Mouse (Mus musculus) limb, embryonic 12.5 days (tissue): ENCODE measurements around the gene Fam173a. TPM values are rescaled to one million over a fixed set of nuclear protein-coding genes. Genes with fewer than 3 reads are reported as not detected.
"Not testable (repeated sequence)": the region's sequence is repeated elsewhere in the genome, so short reads cannot be mapped to it uniquely, and the experiment has no call there.

Source experiments
- ATAC-seq: fragments of 200-750 bp; cut with Nextera tagmentation; 2 replicates; pipeline ENCODE4 v1.8.0; 2017; ENCODE audit warnings: low read depth, moderate TSS enrichment; ENCODE audit not compliant: insufficient number of reproducible peaks, insufficient read depth, low FRiP score, low TSS enrichment
- H3K27ac ChIP-seq: fragments of 300-500 bp; sonication (generic); 2 replicates; pipeline ENCODE4 v1.5.1; 2016; ENCODE audit warnings: mild to moderate bottlenecking, moderate library complexity
- H3K27me3 ChIP-seq: fragments of 300-500 bp; sonication (generic); 2 replicates; pipeline ENCODE4 v1.6.1; 2016; ENCODE audit warnings: mild to moderate bottlenecking, moderate library complexity
- H3K36me3 ChIP-seq: fragments of 300-500 bp; sonication (generic); 2 replicates; pipeline ENCODE4 v1.6.1; 2016; ENCODE audit warnings: mild to moderate bottlenecking, moderate library complexity
- H3K4me1 ChIP-seq: fragments of 300-500 bp; sonication (generic); replicated peaks from 2 replicates; pipeline ENCODE4 v1.6.1; 2016
- H3K4me2 ChIP-seq: fragments of 300-500 bp; sonication (generic); 2 replicates; pipeline ENCODE4 v1.6.1; 2016; ENCODE audit warnings: mild to moderate bottlenecking, moderate library complexity
- H3K4me3 ChIP-seq: fragments of 300-500 bp; sonication (generic); replicated peaks from 2 replicates; pipeline ENCODE4 v1.5.1; 2016; ENCODE audit warnings: mild to moderate bottlenecking
- H3K9ac ChIP-seq: fragments of 300-500 bp; sonication (generic); replicated peaks from 2 replicates; pipeline ENCODE4 v1.6.1; 2016; ENCODE audit warnings: mild to moderate bottlenecking, moderate library complexity
- H3K9me3 ChIP-seq: fragments of 300-500 bp; sonication (generic); 2 replicates; pipeline ENCODE4 v1.6.1; 2016; ENCODE audit warnings: mild to moderate bottlenecking, moderate library complexity
- WGBS: fragments of 180-500 bp; shearing (Covaris S2); methylation state at CpG from one replicate; pipeline ENCODE4 v1.1.7; 2016; 5-methylcytosine and 5-hydroxymethylcytosine counted together
- microRNA-seq: library from miRNA; unstranded; fragments of <30 nt; microRNA quantifications from one replicate; pipeline ENCODE4, GENCODE M21; 2017
- polyA plus RNA-seq: library from polyadenylated mRNA; unstranded; fragments of >200 nt; fragmentation: Nextera tagmentation; extraction: Ambion mirVana; gene quantifications from 2 replicates; pipeline ENCODE4 v1.2.1, GENCODE M21; 2016

Gene Fam173a
- polyA plus RNA-seq, 1 experiment from 2014 or later: 68.3 TPM

- Histone ChIP-seq H3K4me1 (peaks cover 16% of the 10 kb centered on the region), H3K27ac (no peak overlapping the region), H3K36me3 (no peaks in the 10 kb centered on the region), H3K9me3 (no peaks in the 10 kb centered on the region), H3K27me3 (no peaks in the 10 kb centered on the region; the same call in 1 of the 2 replicates), H3K4me2 (no peak overlapping the region), H3K9ac (no peak overlapping the region), H3K4me3 (no peak overlapping the region)
- 42% methylated on average over 4 of the region's 4 CpGs for WGBS
- ATAC-seq: no peak
These were observed 36.9 kb downstream of the Fam173a start for GRCm38 (mm10) chr17:25755627-25756377.

DNA sequence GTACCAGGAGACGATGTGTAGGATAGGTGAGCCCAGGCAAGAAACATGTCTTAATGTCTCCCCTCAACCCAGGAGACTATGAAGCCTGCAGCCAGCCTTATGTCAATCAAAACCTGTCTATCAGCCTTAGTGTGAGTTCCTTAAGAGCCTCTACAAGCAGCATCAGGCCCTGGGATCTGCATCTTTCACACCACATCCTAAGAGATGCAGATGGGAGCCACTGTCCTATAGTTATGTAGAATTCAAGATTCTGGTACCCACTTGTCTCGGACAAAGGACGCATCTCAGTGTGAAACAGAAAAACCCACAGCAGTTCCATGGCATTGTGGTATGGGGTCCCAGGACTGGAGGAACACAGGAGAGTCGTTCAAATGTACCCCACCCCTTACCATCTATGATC lies 37.6 kb downstream of the Fam173a start:
- no peak overlapping the region for H3K4me3 ChIP-seq
- H3K4me2 ChIP-seq: no peak overlapping the region
- no peaks in the 10 kb centered on the region for H3K36me3 ChIP-seq
- H3K9me3 ChIP-seq: no peaks in the 10 kb centered on the region
- H3K27me3 ChIP-seq: no peaks in the 10 kb centered on the region; the same call in 1 of the 2 replicates
- ATAC-seq: no peak
- H3K27ac ChIP-seq: no peak overlapping the region
- H3K9ac ChIP-seq: no peak overlapping the region
- H3K4me1 ChIP-seq: peaks cover 16% of the 10 kb centered on the region
- 86% methylated on average over 4 of the region's 4 CpGs for WGBS

DNA sequence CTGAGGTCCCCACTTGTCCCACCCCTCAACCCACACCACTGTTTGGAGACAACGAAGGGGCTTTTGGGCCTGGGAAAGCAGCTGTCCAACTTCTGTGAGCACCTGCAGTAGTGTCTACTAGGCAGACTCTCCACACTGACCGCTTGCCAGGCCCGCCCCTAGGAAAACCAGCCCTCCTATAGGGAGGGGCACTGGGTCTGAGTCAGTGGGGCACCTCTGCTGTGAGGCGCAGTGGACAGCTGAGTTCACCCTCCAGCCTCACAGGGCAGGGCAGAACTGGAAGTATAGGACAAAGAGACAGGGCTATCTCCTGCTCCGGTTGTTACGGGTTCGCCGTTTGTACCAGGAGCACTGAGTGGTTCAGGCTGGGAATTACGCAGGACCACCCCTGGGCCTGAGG lies 38.5 kb downstream of the Fam173a start, which contains the start of gene Msln:
Msln (minus strand) TSS at position 138 of the 400 bp plus-strand sequence.
- 84% methylated on average over 9 of the region's 9 CpGs for WGBS
- H3K4me2 ChIP-seq: no peak within 1 kb of the TSS
- H3K36me3 ChIP-seq: no peaks in the 10 kb centered on the region
- 0 out of 2 replicates have a peak, but pooled peaks have one; percentile 9 for ATAC-seq
- H3K4me3 ChIP-seq: no peak within 1 kb of the TSS
- H3K27ac ChIP-seq: no peak within 1 kb of the TSS
- peaks cover 16% of the 10 kb centered on the region for H3K4me1 ChIP-seq
- no peaks in the 10 kb centered on the region for H3K9me3 ChIP-seq
- H3K9ac ChIP-seq: no peak within 1 kb of the TSS
- H3K27me3 ChIP-seq: no peaks in the 10 kb centered on the region; the same call in 1 of the 2 replicates

DNA sequence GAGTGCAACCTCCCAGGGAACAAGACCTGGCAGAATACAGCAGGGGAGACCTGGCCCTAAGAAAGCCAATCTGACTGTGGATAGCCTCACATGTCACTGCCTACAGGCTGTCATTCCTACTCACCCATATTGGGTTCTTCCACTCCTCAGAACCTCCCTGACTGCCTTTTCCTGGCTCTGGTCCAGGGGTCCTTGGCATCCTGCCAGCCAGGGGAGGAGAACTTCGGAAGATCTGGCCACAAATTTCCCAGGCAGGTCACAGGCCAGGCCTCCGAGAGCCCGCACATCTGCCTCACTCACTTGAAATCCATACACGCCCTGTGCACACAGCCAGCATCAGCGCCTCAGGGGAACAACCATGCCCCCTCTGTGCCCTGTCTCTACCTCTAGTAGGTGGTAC lies 41.3 kb downstream of the Fam173a start:
- H3K4me3 ChIP-seq: no peak overlapping the region
- H3K36me3 ChIP-seq: no peaks in the 10 kb centered on the region
- ATAC-seq: no peak
- H3K4me2 ChIP-seq: no peak overlapping the region
- H3K9me3 ChIP-seq: no peaks in the 10 kb centered on the region
- peaks cover 16% of the 10 kb centered on the region for H3K4me1 ChIP-seq
- 59% methylated on average over 5 of the region's 5 CpGs for WGBS
- H3K27me3 ChIP-seq: no peaks in the 10 kb centered on the region
- no peak overlapping the region for H3K27ac ChIP-seq
- peak overlapping the region; percentile 35; the same call in 1 of the 2 replicates for H3K9ac ChIP-seq

- H3K9me3 ChIP-seq: no peaks in the 10 kb centered on the region
- no peak overlapping the region for H3K27ac ChIP-seq
- no peak for ATAC-seq
- 78% methylated on average over 6 of the region's 6 CpGs for WGBS
- H3K4me1 ChIP-seq: peaks cover 6% of the 10 kb centered on the region; the same call in 1 of the 2 replicates
- no peaks in the 10 kb centered on the region for H3K36me3 ChIP-seq
- no peak overlapping the region for H3K9ac ChIP-seq
- no peak overlapping the region for H3K4me2 ChIP-seq
- no peaks in the 10 kb centered on the region for H3K27me3 ChIP-seq
- H3K4me3 ChIP-seq: no peak overlapping the region
These were observed 43.4 kb downstream of the Fam173a start for GRCm38 (mm10) chr17:25749314-25749713.

- no peak overlapping the region for H3K4me2 ChIP-seq
- WGBS: 91% methylated on average over 4 of the region's 4 CpGs
- no peak for ATAC-seq
- no peaks in the 10 kb centered on the region for H3K9me3 ChIP-seq
- H3K9ac ChIP-seq: no peak overlapping the region
- no peak overlapping the region for H3K27ac ChIP-seq
- peaks cover 6% of the 10 kb centered on the region; the same call in 1 of the 2 replicates for H3K4me1 ChIP-seq
- H3K4me3 ChIP-seq: no peak overlapping the region
- no peaks in the 10 kb centered on the region for H3K36me3 ChIP-seq
- H3K27me3 ChIP-seq: no peaks in the 10 kb centered on the region
These were observed 44.5 kb downstream of the Fam173a start for GRCm38 (mm10) chr17:25748238-25748637.

- Histone ChIP-seq H3K9ac (no peak overlapping the region), H3K36me3 (no peaks in the 10 kb centered on the region), H3K4me1 (no peaks in the 10 kb centered on the region), H3K9me3 (no peaks in the 10 kb centered on the region), H3K4me3 (no peak overlapping the region), H3K4me2 (no peak overlapping the region), H3K27ac (no peak overlapping the region), H3K27me3 (0 out of 2 replicates have a peak, but pooled peaks cover 9% of the 10 kb centered on the region)
- 78% methylated on average over 10 of the region's 10 CpGs for WGBS
- no peak for ATAC-seq
These were observed 48.4 kb downstream of the Fam173a start for GRCm38 (mm10) chr17:25744311-25744710.

DNA sequence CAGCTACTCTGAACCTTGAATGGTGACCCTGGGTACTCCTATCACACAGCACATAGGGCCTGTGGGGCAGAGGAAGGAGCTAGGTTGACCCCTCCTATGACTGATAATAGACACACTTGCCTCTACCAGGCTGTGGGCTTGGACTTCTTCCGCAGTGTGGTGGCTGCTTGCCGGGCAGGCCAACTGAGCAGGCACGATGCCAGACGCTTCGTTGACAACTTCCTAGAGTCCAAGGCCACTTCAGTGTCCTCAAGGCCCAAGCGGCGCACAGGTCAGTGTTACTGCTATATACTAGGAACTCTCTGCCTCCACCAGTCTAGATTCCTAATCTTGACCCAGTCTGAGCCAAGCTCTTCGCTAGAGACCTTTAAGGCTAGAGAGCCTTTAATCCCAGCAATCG lies 48.9 kb downstream of the Fam173a start:
- no peaks in the 10 kb centered on the region for H3K4me1 ChIP-seq
- no peaks in the 10 kb centered on the region for H3K36me3 ChIP-seq
- 91% methylated on average over 9 of the region's 9 CpGs for WGBS
- no peak overlapping the region for H3K9ac ChIP-seq
- H3K9me3 ChIP-seq: no peaks in the 10 kb centered on the region
- H3K27me3 ChIP-seq: 0 out of 2 replicates have a peak, but pooled peaks cover 9% of the 10 kb centered on the region
- H3K27ac ChIP-seq: no peak overlapping the region
- ATAC-seq: no peak
- no peak overlapping the region for H3K4me2 ChIP-seq
- no peak overlapping the region for H3K4me3 ChIP-seq

- H3K4me2 ChIP-seq, H3K27ac ChIP-seq, H3K36me3 ChIP-seq, H3K4me3 ChIP-seq, H3K27me3 ChIP-seq, H3K4me1 ChIP-seq, ATAC-seq, H3K9me3 ChIP-seq, H3K9ac ChIP-seq: not testable (repeated sequence)
- WGBS: 75% methylated on average over 12 of the region's 12 CpGs
These were observed 51.2 kb downstream of the Fam173a start for GRCm38 (mm10) chr17:25741471-25741870.

Small RNA genes lying within 50 kb of the gene (microRNA-seq; reads per million reads assigned to microRNA genes)
- gene Gm25083 (not detected), gene Mir3082 (1.4 reads per million), gene Mir6966 (not detected)

Other genes starting within 250 kb of the Fam173a start
- 10.1 and 11.1 TPM in 2 replicates for gene Sox8, start 222.2 kb downstream of the Fam173a start, polyA plus RNA-seq
- 27.9 and 28.9 TPM in 2 replicates for gene Lmf1, start 213.8 kb downstream of the Fam173a start, polyA plus RNA-seq
- gene Gng13, start 75.7 kb downstream of the Fam173a start, polyA plus RNA-seq: 0.74 and 1.3 TPM in 2 replicates
- gene Chtf18, start 65.5 kb downstream of the Fam173a start, polyA plus RNA-seq: 48.3 and 49.5 TPM in 2 replicates
- 21.6 and 22.4 TPM in 2 replicates for gene Rpusd1, start 65.2 kb downstream of the Fam173a start, polyA plus RNA-seq
- not detected in 2 replicates for gene Mslnl, start 56.9 kb downstream of the Fam173a start, polyA plus RNA-seq
- 0.44 TPM in 1 of 2 replicates, not detected in the other for gene Msln, start 38.5 kb downstream of the Fam173a start, polyA plus RNA-seq
- gene Narfl, start 19.1 kb downstream of the Fam173a start, polyA plus RNA-seq: 24.9 TPM in 2 replicates
- 89.8 and 97.7 TPM in 2 replicates for gene Haghl, start 7.2 kb downstream of the Fam173a start, polyA plus RNA-seq
- 0.13 and 0.39 TPM in 2 replicates for gene Ccdc78, start 6.3 kb downstream of the Fam173a start, polyA plus RNA-seq
- 0.49 TPM in 1 of 2 replicates, not detected in the other for gene AC134908.4, start 2.8 kb upstream of the Fam173a start, polyA plus RNA-seq
- gene Metrn, start 4.2 kb upstream of the Fam173a start, polyA plus RNA-seq: 50.5 and 52.1 TPM in 2 replicates
- gene Fbxl16, start 16.2 kb upstream of the Fam173a start, polyA plus RNA-seq: 2.2 and 2.4 TPM in 2 replicates
- 28.4 and 30.9 TPM in 2 replicates for gene Wdr24, start 30.7 kb upstream of the Fam173a start, polyA plus RNA-seq
- 56.4 and 63.4 TPM in 2 replicates for gene Jmjd8, start 36.0 kb upstream of the Fam173a start, polyA plus RNA-seq
- gene Stub1, start 40.5 kb upstream of the Fam173a start, polyA plus RNA-seq: 313 TPM in 2 replicates
- 1.4 and 1.7 TPM in 2 replicates for gene Rhbdl1, start 44.4 kb upstream of the Fam173a start, polyA plus RNA-seq
- gene Gm20683, start 48.9 kb upstream of the Fam173a start, polyA plus RNA-seq: 1.6 and 2.0 TPM in 2 replicates
- 23.6 and 26.9 TPM in 2 replicates for gene Rhot2, start 52.0 kb upstream of the Fam173a start, polyA plus RNA-seq
- 37.3 and 45.5 TPM in 2 replicates for gene Wdr90, start 68.6 kb upstream of the Fam173a start, polyA plus RNA-seq
- gene Mcrip2, start 75.9 kb upstream of the Fam173a start, polyA plus RNA-seq: 8.5 and 9.9 TPM in 2 replicates
- 56.1 and 60.1 TPM in 2 replicates for gene Mettl26, start 82.2 kb upstream of the Fam173a start, polyA plus RNA-seq
- gene Wfikkn1, start 88.0 kb upstream of the Fam173a start, polyA plus RNA-seq: 0.45 and 0.54 TPM in 2 replicates
- gene Rab40c, start 126.8 kb upstream of the Fam173a start, polyA plus RNA-seq: 35.7 and 39.1 TPM in 2 replicates
- 47.3 and 52.4 TPM in 2 replicates for gene Pigq, start 152.0 kb upstream of the Fam173a start, polyA plus RNA-seq
- gene Nhlrc4, start 152.1 kb upstream of the Fam173a start, polyA plus RNA-seq: 0.13 and 0.74 TPM in 2 replicates
- gene A930017K11Rik, start 159.7 kb upstream of the Fam173a start, polyA plus RNA-seq: 0.10 and 0.27 TPM in 2 replicates
- 32.8 and 33.9 TPM in 2 replicates for gene Capn15, start 192.9 kb upstream of the Fam173a start, polyA plus RNA-seq